Mouse (Mus musculus): Measurements from ENCODE around the gene Trpm8. TPM values are rescaled to one million over a fixed set of nuclear protein-coding genes. Genes with fewer than 3 reads are reported as not detected.
A peak's percentile ranks its signal among the peaks of the same experiment; 100 is the strongest.

Gene Trpm8
- total RNA-seq, 2 experiments from 2014 or later = not detected

GRCm38 (mm10) chr1:88297480-88298258, 20.2 kb downstream of the Trpm8 start:
- ATAC-seq (replicated peaks; ENCODE audit: low FRiP score, poor library complexity, severe bottlenecking) = no peak

GRCm38 (mm10) chr1:88298686-88299528, 21.4 kb downstream of the Trpm8 start:
- ATAC-seq (replicated peaks; ENCODE audit: low FRiP score, poor library complexity, severe bottlenecking) = no peak

GRCm38 (mm10) chr1:88299529-88299945, 22.1 kb downstream of the Trpm8 start:
- no peak for ATAC-seq (replicated peaks; ENCODE audit: low FRiP score, poor library complexity, severe bottlenecking)

- 0 out of 2 replicates have a peak, but pooled peaks have one; percentile 4 for ATAC-seq (replicated peaks; ENCODE audit: low FRiP score, poor library complexity, severe bottlenecking)
Measured at GRCm38 (mm10) chr1:88300301-88301050, 23.0 kb downstream of the Trpm8 start.

- no peak for ATAC-seq (replicated peaks; ENCODE audit: low FRiP score, poor library complexity, severe bottlenecking)
Measured at GRCm38 (mm10) chr1:88301121-88302014, 23.9 kb downstream of the Trpm8 start.

GRCm38 (mm10) chr1:88302057-88302740, 24.7 kb downstream of the Trpm8 start:
- ATAC-seq (replicated peaks; ENCODE audit: low FRiP score, poor library complexity, severe bottlenecking) = no peak

- no peak for ATAC-seq (replicated peaks; ENCODE audit: low FRiP score, poor library complexity, severe bottlenecking)
Measured at GRCm38 (mm10) chr1:88303762-88304161, 26.3 kb downstream of the Trpm8 start.

GRCm38 (mm10) chr1:88304261-88304985, 27.0 kb downstream of the Trpm8 start:
- ATAC-seq (replicated peaks; ENCODE audit: low FRiP score, poor library complexity, severe bottlenecking) = no peak

GRCm38 (mm10) chr1:88305018-88305795, 27.7 kb downstream of the Trpm8 start:
- no peak for ATAC-seq (replicated peaks; ENCODE audit: low FRiP score, poor library complexity, severe bottlenecking)

- no peak for ATAC-seq (replicated peaks; ENCODE audit: low FRiP score, poor library complexity, severe bottlenecking)
Measured at GRCm38 (mm10) chr1:88306543-88306942, 29.1 kb downstream of the Trpm8 start.

GRCm38 (mm10) chr1:88307180-88307579, 29.7 kb downstream of the Trpm8 start:
- no peak for ATAC-seq (replicated peaks; ENCODE audit: low FRiP score, poor library complexity, severe bottlenecking)

GRCm38 (mm10) chr1:88309020-88309419, 31.6 kb downstream of the Trpm8 start:
- no peak for ATAC-seq (replicated peaks; ENCODE audit: low FRiP score, poor library complexity, severe bottlenecking)

- ATAC-seq (replicated peaks; ENCODE audit: low FRiP score, poor library complexity, severe bottlenecking) = no peak
Measured at GRCm38 (mm10) chr1:88309905-88310304, 32.4 kb downstream of the Trpm8 start.

- 0 out of 2 replicates have a peak, but pooled peaks have one; percentile 39 for ATAC-seq (replicated peaks; ENCODE audit: low FRiP score, poor library complexity, severe bottlenecking)
Measured at GRCm38 (mm10) chr1:88310349-88310748, 32.9 kb downstream of the Trpm8 start.

- ATAC-seq (replicated peaks; ENCODE audit: low FRiP score, poor library complexity, severe bottlenecking) = no peak
Measured at GRCm38 (mm10) chr1:88317279-88317678, 39.8 kb downstream of the Trpm8 start.

- peak; percentile 68 for ATAC-seq (replicated peaks; ENCODE audit: low FRiP score, poor library complexity, severe bottlenecking)
Measured at GRCm38 (mm10) chr1:88318531-88319060, 41.1 kb downstream of the Trpm8 start.

GRCm38 (mm10) chr1:88320821-88321395, 43.4 kb downstream of the Trpm8 start:
- no peak for ATAC-seq (replicated peaks; ENCODE audit: low FRiP score, poor library complexity, severe bottlenecking)
